Mouse (Mus musculus) midbrain, embryonic 12.5 days (tissue): ENCODE data around the gene P4ha2. TPM values are rescaled to one million over a fixed set of nuclear protein-coding genes. Genes with fewer than 3 reads are reported as not detected.

Experiments
- ATAC-seq: fragments of 200-750 bp; cut with Nextera tagmentation; 2 replicates; pipeline ENCODE4 v1.8.0; 2017; ENCODE audit warnings: low read depth, moderate TSS enrichment, moderate library complexity; ENCODE audit not compliant: low FRiP score
- H3K27ac ChIP-seq: fragments of 300-500 bp; sonication (generic); replicated peaks from 2 replicates; pipeline ENCODE4 v1.5.1; 2016; ENCODE audit warnings: mild to moderate bottlenecking
- H3K27me3 ChIP-seq: fragments of 300-500 bp; sonication (generic); 2 replicates; pipeline ENCODE4 v1.6.1; 2016; ENCODE audit warnings: mild to moderate bottlenecking
- H3K36me3 ChIP-seq: fragments of 300-500 bp; sonication (generic); 2 replicates; pipeline ENCODE4 v1.6.1; 2016
- H3K4me1 ChIP-seq: fragments of 300-500 bp; sonication (generic); 2 replicates; pipeline ENCODE4 v1.6.1; 2016
- H3K4me2 ChIP-seq: fragments of 300-500 bp; sonication (generic); replicated peaks from 2 replicates; pipeline ENCODE4 v1.6.1; 2016; ENCODE audit warnings: mild to moderate bottlenecking, moderate library complexity
- H3K4me3 ChIP-seq: fragments of 300-500 bp; sonication (generic); 2 replicates; pipeline ENCODE4 v1.5.1; 2016; ENCODE audit warnings: mild to moderate bottlenecking
- H3K9ac ChIP-seq: fragments of 300-500 bp; sonication (generic); replicated peaks from 2 replicates; pipeline ENCODE4 v1.6.1; 2016; ENCODE audit warnings: mild to moderate bottlenecking, moderate library complexity
- H3K9me3 ChIP-seq: fragments of 300-500 bp; sonication (generic); 2 replicates; pipeline ENCODE4 v1.6.1; 2016; ENCODE audit warnings: mild to moderate bottlenecking
- WGBS: fragments of 180-500 bp; shearing (Covaris S2); methylation state at CpG from one replicate; pipeline ENCODE4 v1.1.7; 2016; 5-methylcytosine and 5-hydroxymethylcytosine counted together
- polyA plus RNA-seq: library from polyadenylated mRNA; unstranded; fragments of >200 nt; fragmentation: Nextera tagmentation; extraction: Ambion mirVana; gene quantifications from 2 replicates; pipeline ENCODE4 v1.2.1, GENCODE M21; 2016

Gene P4ha2
- polyA plus RNA-seq, 1 experiment from 2014 or later, result 21.0 TPM

- H3K36me3 ChIP-seq, result no peaks in the 10 kb centered on the region
- H3K4me2 ChIP-seq, result no peak overlapping the region
- 0 out of 2 replicates have a peak, but pooled peaks cover 4% of the 10 kb centered on the region for H3K4me1 ChIP-seq
- ATAC-seq, result no peak
- H3K9ac ChIP-seq, result no peak overlapping the region
- H3K27me3 ChIP-seq, result no peaks in the 10 kb centered on the region
- H3K4me3 ChIP-seq, result no peak overlapping the region
- WGBS, result 83% methylated on average over 3 of the region's 3 CpGs
- H3K27ac ChIP-seq, result no peak overlapping the region
- no peaks in the 10 kb centered on the region for H3K9me3 ChIP-seq
Observed at GRCm38 (mm10) chr11:54149791-54150465, 50.0 kb downstream of the P4ha2 start.

DNA sequence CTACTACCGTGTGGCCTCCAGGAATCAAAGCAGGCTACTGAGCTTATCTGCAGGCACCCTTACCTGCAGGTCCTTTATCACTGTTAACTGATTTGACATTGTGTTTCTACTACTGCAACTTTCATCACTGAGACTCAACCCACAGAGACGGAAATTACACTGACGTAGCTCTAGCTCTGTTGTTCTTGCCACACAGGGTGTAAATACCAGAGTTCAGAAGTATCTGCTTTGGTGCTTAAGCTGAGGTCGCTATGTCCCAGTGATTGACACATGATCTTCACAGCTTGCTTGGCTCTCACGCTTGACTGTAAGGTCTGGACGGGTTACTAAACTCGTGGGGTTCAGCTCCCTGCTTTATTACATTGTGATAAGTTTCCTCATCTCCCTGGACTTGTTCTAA is 51.2 kb downstream of the P4ha2 start:
- ATAC-seq, result no peak
- 76% methylated on average over 7 of the region's 7 CpGs for WGBS

GRCm38 (mm10) chr11:54152957-54153356 is 53.1 kb downstream of the P4ha2 start:
- Histone ChIP-seq H3K36me3 (no peaks in the 10 kb centered on the region), H3K4me1 (no peaks in the 10 kb centered on the region), H3K4me3 (no peak overlapping the region), H3K27me3 (no peaks in the 10 kb centered on the region), H3K9ac (no peak overlapping the region), H3K9me3 (no peaks in the 10 kb centered on the region), H3K4me2 (no peak overlapping the region), H3K27ac (no peak overlapping the region)
- ATAC-seq, result no peak
- WGBS, result 89% methylated on average over 3 of the region's 3 CpGs

More for the DNA sequence above, 51.2 kb downstream of the P4ha2 start:
- Histone ChIP-seq H3K4me1 (0 out of 2 replicates have a peak, but pooled peaks cover 2% of the 10 kb centered on the region), H3K4me3 (no peak overlapping the region), H3K9me3 (no peaks in the 10 kb centered on the region), H3K9ac (no peak overlapping the region), H3K27me3 (no peaks in the 10 kb centered on the region), H3K36me3 (no peaks in the 10 kb centered on the region), H3K27ac (no peak overlapping the region), H3K4me2 (no peak overlapping the region)

DNA sequence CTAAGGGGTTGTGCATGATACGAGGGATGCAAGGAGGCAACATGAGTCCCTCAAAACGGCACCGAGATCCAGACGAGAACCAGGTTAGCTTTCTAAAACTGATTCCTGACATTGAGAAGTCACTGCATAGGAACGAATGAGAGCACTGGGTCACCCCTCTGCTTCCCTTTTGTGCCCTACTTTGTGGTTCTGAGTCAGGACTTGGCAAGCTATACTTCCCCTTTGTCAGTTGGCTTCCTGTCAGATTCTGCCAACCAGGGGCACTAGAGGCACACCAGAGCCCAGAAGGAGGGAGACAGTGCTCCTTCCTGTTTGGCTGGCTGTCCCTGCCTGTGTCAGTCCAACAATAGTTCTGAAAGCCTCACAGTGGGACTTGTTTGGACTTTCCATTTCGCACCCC is 56.0 kb downstream of the P4ha2 start:
- ATAC-seq, result no peak
- Histone ChIP-seq H3K27ac (no peak overlapping the region), H3K36me3 (no peaks in the 10 kb centered on the region), H3K4me2 (no peak overlapping the region), H3K27me3 (no peaks in the 10 kb centered on the region), H3K4me3 (no peak overlapping the region), H3K9me3 (no peaks in the 10 kb centered on the region), H3K4me1 (no peaks in the 10 kb centered on the region), H3K9ac (no peak overlapping the region)
- WGBS, result 92% methylated on average over 6 of the region's 6 CpGs

GRCm38 (mm10) chr11:54156504-54156903 is 56.6 kb downstream of the P4ha2 start:
- Histone ChIP-seq H3K27ac (no peak overlapping the region), H3K4me3 (no peak overlapping the region), H3K9ac (no peak overlapping the region), H3K9me3 (no peaks in the 10 kb centered on the region), H3K4me1 (no peaks in the 10 kb centered on the region), H3K4me2 (no peak overlapping the region), H3K36me3 (no peaks in the 10 kb centered on the region), H3K27me3 (no peaks in the 10 kb centered on the region)
- ATAC-seq, result no peak

DNA sequence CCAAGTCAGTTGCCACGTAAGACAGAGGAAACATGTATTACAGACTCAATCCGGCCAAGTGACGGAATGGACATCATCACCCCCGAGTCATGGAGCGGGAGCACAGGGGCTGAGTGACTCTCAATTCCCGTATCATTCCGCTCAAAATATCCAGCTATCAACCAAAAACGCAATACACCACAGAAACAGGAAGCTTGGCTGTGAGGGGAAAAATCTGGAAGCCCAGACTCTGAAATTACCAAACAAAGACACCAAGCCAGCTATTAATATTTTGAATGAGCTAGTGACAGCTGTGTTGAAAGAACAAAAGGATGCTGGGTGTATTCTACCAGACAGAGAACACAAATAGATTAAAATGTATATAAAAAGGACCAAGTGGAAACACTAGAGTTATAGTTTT is 57.7 kb downstream of the P4ha2 start:
- H3K27ac ChIP-seq, result no peak overlapping the region
- H3K4me3 ChIP-seq, result no peak overlapping the region
- H3K36me3 ChIP-seq, result no peaks in the 10 kb centered on the region
- ATAC-seq, result no peak
- H3K4me1 ChIP-seq, result no peaks in the 10 kb centered on the region
- no peak overlapping the region for H3K4me2 ChIP-seq
- no peaks in the 10 kb centered on the region for H3K27me3 ChIP-seq
- WGBS, result 91% methylated on average over 8 of the region's 8 CpGs
- no peak overlapping the region for H3K9ac ChIP-seq
- H3K9me3 ChIP-seq, result no peaks in the 10 kb centered on the region

DNA sequence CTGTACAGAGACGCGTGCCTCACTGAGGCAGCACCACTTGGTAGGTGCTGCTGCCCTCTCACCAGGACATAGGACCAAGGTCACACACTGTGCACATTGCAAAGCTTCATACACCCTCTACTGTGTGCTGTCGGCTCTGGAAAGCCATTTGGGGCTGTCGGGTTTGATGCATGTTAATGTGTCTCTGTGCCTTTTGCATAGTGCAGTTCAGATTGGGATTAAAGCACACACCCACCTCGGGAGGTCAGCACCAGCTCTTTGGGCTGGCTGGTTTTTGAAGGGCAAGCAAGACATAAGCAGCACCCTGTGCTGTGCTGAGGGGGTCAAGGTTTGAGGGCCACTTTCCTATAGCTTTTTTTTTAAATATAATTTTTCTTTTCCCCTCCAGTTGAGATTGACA is 60.5 kb downstream of the P4ha2 start:
- Histone ChIP-seq H3K4me2 (no peak overlapping the region), H3K4me3 (no peak overlapping the region), H3K9me3 (no peaks in the 10 kb centered on the region), H3K36me3 (no peaks in the 10 kb centered on the region), H3K27me3 (no peaks in the 10 kb centered on the region), H3K4me1 (no peaks in the 10 kb centered on the region), H3K27ac (no peak overlapping the region), H3K9ac (no peak overlapping the region)
- ATAC-seq, result no peak
- WGBS, result 77% methylated on average over 5 of the region's 5 CpGs

DNA sequence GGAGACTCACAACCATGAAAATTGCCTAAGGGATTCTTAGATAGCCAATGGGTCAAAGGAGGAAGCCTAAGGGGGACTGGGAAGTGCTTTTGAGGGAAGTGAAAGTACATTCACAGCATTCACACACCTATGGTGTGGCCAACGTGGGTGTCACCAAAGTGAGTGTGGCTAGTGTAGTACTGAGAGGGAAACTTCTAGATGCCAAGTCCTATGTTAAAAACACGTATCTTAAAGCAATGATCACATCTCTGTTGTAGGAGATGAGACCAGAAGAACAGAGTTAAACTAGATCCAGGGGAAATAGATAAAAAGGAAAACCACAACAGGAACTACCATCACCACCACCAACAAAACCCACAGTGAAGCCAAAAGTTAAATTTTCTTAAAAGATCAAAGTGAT is 61.0 kb downstream of the P4ha2 start:
- no peaks in the 10 kb centered on the region for H3K36me3 ChIP-seq

DNA sequence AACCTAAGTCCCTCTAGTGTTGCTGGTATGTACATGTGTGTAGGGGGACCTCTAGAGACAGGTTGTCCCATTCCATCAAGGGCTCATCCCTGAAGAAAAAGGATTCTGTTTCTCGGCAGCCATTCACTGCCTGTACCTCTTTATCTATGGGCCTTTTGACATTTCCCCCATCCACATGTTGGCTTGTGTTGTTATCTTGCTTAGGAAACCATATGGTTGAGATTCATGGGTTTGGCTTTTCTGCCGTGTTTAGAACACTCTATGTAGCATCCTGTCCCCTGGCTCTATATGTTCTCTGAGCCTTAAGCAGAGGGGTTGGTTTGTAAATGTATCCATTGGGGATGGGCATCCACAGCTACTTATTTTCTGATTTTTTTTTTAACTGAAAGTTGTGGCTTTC is 61.6 kb downstream of the P4ha2 start:
- Histone ChIP-seq H3K4me1 (no peaks in the 10 kb centered on the region), H3K36me3 (no peaks in the 10 kb centered on the region), H3K27ac (no peak overlapping the region), H3K9ac (no peak overlapping the region), H3K4me3 (no peak overlapping the region), H3K4me2 (no peak overlapping the region), H3K27me3 (no peaks in the 10 kb centered on the region), H3K9me3 (no peaks in the 10 kb centered on the region)
- WGBS, result 91% methylated on average over 2 of the region's 2 CpGs
- no peak for ATAC-seq

More for the DNA sequence above, 61.0 kb downstream of the P4ha2 start:
- 69% methylated on average over 2 of the region's 2 CpGs for WGBS
- ATAC-seq, result no peak
- no peaks in the 10 kb centered on the region for H3K9me3 ChIP-seq
- H3K9ac ChIP-seq, result no peak overlapping the region
- no peaks in the 10 kb centered on the region for H3K4me1 ChIP-seq
- H3K4me2 ChIP-seq, result no peak overlapping the region
- H3K27ac ChIP-seq, result no peak overlapping the region
- no peak overlapping the region for H3K4me3 ChIP-seq
- no peaks in the 10 kb centered on the region for H3K27me3 ChIP-seq

DNA sequence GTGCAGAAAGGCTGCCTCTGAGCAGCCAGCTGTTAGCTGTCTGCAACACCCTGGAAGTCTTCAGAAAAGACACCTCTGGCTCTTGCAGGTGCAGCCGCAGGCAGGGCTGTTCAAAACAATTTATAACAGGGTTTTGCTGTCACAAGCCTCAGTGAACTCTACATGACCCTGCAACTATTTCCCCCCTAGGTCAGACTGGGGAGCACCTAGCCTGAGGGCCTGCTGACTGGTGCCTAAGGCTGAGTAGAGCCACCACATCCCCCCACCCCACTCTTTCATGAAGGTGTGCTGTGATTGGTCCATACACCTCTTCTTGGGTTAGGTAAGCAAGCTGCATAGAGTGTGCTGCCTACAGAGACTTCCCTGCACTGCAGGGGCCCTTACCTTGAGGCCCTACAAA is 63.1 kb downstream of the P4ha2 start:
- no peaks in the 10 kb centered on the region for H3K9me3 ChIP-seq
- H3K4me2 ChIP-seq, result no peak overlapping the region
- no peak overlapping the region for H3K27ac ChIP-seq
- no peak for ATAC-seq
- H3K36me3 ChIP-seq, result no peaks in the 10 kb centered on the region
- 70% methylated on average over 1 of the region's 1 CpGs for WGBS
- H3K4me1 ChIP-seq, result no peaks in the 10 kb centered on the region
- no peaks in the 10 kb centered on the region for H3K27me3 ChIP-seq
- H3K9ac ChIP-seq, result no peak overlapping the region
- no peak overlapping the region for H3K4me3 ChIP-seq

GRCm38 (mm10) chr11:54169432-54170295 is 69.8 kb downstream of the P4ha2 start:
- no peak for ATAC-seq
- H3K4me1 ChIP-seq, result no peaks in the 10 kb centered on the region
- H3K27me3 ChIP-seq, result no peaks in the 10 kb centered on the region
- no peak overlapping the region for H3K4me2 ChIP-seq
- no peak overlapping the region for H3K27ac ChIP-seq
- H3K36me3 ChIP-seq, result no peaks in the 10 kb centered on the region
- 75% methylated on average over 3 of the region's 3 CpGs for WGBS
- 0 out of 2 replicates have a peak, but pooled peaks cover 5% of the 10 kb centered on the region for H3K9me3 ChIP-seq
- H3K9ac ChIP-seq, result no peak overlapping the region
- no peak overlapping the region for H3K4me3 ChIP-seq

- H3K4me1 ChIP-seq, result no peaks in the 10 kb centered on the region
- no peaks in the 10 kb centered on the region for H3K36me3 ChIP-seq
- H3K4me3 ChIP-seq, result no peak overlapping the region
- no peak for ATAC-seq
- no peak overlapping the region for H3K9ac ChIP-seq
- no peaks in the 10 kb centered on the region for H3K27me3 ChIP-seq
- no peak overlapping the region for H3K4me2 ChIP-seq
- no peak overlapping the region for H3K27ac ChIP-seq
- 89% methylated on average over 2 of the region's 2 CpGs for WGBS
- H3K9me3 ChIP-seq, result 0 out of 2 replicates have a peak, but pooled peaks cover 5% of the 10 kb centered on the region
Observed at GRCm38 (mm10) chr11:54171175-54171574, 71.3 kb downstream of the P4ha2 start.
